Mouse (Mus musculus) CD8-positive naive resting alpha-beta T cell, adult 2 months (primary cell): ENCODE results near the gene Exd1.
A peak's percentile ranks its signal among the peaks of the same experiment; 100 is the strongest.

ENCODE experiments used
- DNase-seq, 2 experiments: peaks; one replicate each; pipeline ENCODE4 v3.0.0; 2022; ENCODE audit warnings: low read depth in 2 of 2, low spot score in 2 of 2

The Exd1 gene

DNA sequence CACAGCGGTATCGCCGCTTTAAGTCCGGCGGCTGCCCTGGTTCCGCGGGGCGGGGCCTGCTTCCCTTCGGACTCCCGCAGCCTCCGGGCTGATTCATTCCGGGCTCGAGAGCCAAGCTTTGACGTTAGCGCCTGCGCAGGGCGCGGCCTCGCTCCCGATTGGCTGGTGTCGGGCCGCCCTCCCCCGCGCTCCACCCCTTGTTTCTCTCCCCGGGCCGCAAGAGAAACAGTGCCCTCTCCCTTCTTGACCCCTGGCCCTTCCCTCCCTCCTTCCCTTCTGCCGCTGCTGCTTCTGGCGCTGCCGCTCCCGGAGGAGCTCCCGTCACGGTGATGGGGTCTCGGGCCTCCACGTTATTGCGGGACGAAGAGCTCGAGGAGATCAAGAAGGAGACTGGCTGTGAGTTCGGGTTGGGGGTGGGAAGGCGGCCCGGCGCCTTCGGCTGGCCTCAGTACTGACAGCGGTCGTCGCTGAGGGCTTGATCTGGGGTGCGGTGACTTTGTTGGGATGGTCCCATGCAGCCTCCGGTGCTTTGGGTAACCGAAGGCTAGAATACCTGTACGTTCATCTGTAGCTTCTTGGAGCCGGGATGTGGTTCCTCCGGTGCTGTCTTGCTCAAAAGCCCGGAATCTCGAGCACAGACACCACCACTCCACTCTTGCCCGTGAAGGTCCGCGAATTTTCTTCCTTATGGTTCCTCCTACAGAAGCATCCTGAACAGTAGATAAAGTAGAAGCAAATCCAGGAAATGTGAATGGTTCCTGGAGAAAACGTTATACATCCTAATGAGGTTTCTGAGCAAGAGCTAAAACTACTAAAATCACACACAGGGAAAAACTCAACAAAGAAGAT is at the start of gene Exd1, which contains the start of gene Chp1:
Gene Exd1, minus strand, starts transcription at position 106 of the 849 bp plus-strand sequence.
Gene Chp1, plus strand, starts transcription at position 176 of the 849 bp plus-strand sequence.
- DNase-seq: peak; percentile 87 to 91

DNA sequence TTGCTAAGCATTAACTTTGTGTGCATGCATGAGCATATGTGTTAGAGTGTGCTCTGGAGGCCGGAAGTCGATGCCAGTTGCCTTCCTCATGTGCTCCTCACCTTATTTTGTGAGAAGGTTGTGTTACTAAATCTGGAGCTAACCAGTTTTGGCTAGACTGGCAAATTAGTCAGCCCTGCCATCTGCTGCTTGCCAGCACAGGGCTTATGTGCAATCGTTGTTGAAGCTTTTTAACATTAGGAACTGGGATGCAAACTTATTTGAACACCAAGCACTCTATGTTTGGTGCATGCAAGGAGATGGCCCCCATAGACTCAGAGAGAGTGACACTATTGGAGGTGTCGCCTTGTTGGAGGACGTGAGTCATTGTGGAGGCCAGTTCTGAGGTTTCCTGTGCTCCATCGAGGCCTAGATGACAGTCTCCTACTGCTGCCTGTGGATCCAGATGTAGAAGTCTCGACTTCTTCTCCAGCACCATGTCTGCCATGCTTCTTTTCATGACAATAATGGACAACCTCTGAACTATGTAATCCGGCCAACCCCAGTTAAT is 49.4 kb upstream of the Exd1 start:
- no peak for DNase-seq

DNA sequence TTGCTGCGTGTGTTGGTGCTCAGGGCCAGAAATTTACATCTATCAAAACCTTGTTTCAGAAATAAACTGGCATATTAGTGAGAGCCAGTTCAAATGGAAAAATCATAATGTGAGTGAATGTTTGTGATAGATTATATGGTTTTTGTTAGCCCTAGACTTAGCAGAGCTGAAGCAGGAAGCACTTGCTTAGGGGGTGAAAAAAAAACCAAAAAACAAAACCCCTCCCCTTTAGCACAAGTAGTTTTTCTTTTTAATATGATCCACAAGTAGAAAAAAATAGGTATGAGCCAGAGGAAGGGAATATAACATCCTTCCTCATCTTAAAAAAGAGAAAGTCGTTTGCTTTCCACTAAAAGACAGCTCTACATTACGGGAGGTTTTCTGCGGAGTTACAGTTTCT is 47.9 kb upstream of the Exd1 start:
- DNase-seq: no peak

DNA sequence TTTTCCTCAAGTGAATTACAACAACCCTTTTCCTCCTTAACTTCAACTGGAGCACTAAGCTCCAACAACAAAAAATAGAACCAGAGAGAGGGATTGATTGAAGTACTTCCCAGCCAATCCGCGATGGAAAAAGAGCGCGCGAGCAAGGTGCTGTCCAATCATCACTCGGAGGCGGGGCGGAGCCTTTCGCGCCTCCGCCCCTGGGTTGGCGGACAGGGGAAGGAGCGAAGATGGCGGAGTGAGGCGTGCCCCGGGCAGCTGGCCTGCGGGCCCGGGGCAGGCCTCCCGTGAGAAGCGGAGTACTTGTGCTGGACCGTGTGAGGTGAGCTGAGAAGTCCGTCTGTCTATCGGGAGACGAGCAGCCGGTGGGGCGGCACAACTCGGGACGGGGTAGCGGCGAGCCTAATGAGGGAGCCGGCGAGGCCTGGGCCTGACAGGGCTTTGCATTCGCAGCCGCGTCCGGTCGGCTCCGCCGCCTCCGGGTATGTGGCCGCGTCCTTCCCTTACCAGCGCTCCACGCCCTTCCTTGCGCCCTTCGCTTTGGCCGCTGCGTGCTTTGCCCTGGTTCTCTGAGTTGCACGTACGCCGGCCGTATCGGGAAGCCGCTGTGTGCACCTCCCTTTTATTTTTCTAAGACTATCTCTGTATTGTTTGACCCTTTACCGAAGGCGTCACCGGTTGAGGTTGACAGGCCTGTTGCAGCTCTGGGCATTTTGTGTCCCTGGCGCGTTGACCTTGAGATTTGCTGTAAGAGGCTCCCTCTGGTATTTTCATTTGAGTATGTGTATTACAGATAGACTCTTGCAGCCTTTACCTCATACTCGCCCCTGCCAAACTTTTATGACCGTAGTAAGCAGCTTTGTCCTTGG is 46.9 kb upstream of the Exd1 start:
- DNase-seq: peak; percentile 87 to 93

DNA sequence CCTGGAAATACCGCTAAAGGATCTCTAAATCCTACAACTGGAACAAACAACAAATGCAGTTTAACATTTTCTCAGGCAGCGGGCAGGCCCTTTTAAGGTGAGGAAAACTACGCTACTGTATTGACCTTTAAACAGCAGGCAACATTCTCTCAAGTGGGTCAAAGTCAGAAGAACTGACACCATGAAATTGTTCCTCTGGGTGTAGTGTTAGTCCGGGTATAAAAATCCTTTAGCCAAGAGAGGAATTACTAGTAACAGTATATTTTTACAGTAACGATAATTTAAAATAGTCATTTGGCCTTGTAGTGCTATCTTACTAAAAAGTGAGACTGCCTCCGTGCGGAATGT is 46.3 kb upstream of the Exd1 start:
- no peak for DNase-seq

DNA sequence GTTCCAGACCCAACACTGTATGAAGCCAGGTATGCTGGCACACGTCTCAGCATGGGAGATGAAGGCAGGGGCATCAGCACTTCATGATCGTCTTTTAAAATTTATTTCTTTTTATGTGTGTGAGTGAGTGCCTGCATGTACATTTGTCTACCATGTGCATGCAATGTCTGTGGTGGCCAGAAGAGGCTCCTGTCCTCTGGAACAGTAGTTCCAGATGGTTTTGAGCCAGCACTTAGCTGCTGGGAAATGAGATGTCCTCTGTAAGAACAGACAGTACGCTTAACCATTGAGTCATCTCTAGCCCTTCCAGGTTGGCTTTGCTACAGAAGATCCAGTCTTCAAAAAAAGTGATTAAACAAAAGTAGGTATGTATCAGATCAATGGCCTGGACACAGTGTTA is 43.8 kb upstream of the Exd1 start:
- DNase-seq: no peak

DNA sequence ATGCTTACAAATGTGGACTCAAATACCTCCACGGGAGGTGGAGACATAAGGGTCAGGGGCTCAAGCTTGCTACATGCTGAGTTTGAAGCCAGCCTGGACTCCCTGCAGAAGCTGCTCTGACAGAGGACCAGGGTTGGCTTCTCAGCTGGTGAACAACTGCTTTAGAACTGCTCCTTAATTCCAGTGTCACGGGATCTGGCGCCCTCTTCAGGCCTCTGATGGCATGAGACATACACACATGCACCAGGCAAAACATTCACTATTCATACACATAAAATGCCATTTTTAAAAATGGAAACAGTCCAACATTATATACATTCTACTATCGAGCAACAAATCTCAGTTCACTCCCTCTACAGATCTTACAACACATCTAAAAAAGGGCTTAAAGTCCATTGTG is 40.0 kb upstream of the Exd1 start:
- DNase-seq: peak; percentile 60 to 76

DNA sequence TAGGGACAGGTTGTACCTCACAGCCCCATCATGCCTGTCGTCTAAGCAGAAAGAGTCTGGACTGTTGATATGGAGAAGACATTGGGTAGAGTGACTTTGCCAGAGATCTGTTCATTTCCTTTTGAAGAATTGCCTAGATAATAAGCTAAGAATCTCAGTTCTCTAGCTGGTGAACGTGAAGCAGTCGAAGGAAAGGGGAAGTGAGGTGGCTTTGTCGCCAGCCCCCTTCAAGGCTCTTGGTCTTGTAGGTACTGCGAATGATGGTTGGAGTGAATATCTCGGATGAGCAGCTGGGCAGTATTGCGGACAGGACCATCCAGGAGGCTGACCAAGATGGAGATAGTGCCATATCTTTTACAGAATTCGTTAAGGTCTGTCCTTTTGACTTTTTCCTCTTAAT is 36.9 kb upstream of the Exd1 start:
- DNase-seq: no peak

DNA sequence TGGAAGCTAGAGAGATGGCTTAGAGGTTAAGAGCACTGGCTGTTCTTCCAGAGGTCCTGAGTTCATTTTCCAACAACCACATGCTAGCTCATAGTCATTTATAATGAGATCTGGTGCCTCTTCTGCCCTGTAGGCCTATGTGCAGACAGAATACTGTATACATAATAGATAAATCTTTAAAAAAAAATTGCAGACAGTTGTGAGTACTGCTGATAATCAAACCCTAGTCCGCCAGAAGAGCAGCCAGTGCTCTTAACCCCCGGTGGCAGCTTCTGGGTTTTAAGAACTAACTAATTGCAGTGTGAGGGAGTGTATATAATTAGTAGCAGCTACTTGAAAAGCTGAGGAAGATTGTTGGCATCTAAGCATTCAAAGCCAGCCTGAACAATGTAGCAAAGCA is 36.0 kb upstream of the Exd1 start:
- DNase-seq: no peak

DNA sequence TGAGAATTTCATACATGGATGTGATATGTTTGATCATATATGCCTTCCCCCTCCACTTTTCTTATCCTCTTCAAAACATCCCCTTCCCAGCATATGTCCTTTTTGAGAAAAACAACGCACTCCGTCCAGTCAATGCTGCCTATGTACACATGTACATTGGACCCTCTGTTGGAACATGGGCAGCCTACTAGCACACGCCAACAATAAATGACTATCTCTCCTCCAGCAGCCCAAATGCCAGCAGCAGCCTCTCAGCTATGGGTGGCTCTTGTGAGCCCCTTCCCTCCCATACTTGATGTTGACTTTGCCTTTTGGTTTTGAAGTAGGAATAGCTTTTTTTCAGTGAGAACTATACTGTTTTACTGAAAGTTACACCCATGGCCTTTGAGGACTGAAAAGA is 34.1 kb upstream of the Exd1 start:
- no peak for DNase-seq

DNA sequence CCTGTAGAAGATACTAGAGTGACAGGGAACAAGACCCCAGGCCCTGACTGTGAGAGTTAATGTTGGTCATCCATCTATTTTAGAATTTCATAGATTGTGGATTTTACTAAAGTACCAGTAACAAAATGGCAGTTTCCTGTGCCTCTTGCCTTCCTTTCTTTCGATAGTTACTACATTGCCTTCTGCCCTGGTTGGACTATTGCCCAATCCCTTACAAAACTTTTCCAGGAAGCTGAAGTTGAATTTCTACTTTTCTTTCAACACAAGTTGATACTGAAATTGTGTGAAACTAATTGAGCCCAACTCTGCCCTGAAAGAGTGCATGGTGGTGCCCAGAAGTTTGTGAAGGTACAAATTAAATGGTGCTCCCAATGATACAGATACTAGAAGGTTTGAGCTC is 25.0 kb upstream of the Exd1 start:
- DNase-seq: no peak

DNA sequence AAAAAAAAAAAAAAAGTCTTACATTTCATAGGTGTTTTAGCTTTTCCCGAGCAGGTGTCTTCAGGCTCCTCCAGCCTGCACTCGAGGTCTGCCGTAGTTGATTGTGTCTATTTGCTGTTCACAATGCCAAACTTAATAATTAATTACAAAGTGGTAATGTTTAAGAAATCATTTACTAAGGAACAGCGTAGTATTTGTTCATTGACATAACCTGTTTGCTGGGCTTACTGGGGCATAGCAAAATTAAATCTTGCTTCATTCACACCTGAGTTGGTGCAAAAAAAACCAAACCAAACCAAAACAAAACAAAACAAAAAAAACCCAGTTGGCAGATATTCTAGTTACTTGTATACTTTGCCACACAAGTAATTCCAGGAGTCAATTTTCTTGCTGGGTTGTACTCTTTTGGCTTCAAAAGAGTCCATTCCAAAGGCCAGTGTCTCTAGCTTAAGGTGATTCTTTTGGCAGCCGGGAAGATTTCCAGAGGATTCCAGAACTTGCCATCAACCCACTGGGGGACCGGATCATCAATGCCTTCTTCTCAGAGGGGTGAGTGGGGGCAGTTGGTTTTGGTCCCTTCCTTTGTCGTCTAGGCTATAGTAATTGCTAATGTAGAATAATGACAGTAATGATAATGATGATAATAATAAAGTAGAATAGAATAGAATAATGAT is 18.9 kb upstream of the Exd1 start:
- DNase-seq: no peak

DNA sequence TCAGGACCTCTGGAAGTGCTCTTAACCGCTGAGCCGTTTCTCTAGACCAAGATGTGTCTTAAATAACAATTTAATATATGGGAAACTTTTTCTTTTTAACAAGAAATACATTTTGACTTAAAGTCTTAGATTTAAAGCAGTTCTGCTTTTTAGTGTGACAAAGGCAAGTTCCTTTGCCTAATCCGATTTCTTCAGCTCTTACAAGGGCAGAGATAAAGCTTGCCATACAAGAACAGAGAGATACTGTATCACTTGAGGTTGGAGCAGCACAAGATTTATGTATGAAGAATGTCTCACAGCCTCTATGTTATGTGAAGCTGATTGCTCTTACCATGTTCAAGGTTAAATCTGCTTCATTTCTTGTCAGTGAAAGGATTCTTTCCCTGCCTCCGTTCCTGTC is 17.9 kb upstream of the Exd1 start:
- DNase-seq: no peak

DNA sequence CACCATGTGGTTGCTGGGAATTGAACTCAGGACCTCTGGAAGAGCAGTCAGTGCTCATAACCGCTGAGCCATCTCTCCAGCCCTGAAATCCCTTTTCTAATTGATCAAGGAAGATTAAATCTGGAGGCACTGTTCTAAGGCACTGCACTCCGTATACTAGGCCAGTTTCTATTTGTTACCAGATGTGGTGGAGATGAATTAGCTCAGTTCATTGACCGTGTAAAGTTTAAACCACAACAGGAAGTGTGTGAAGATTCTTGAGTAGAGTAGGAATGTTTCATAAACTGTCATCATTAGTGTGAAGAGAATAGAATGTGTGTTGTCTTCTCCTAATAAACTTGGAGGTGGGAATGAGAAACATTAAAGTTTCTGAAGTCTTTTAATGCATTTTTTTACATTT is 14.4 kb upstream of the Exd1 start:
- DNase-seq: no peak

DNA sequence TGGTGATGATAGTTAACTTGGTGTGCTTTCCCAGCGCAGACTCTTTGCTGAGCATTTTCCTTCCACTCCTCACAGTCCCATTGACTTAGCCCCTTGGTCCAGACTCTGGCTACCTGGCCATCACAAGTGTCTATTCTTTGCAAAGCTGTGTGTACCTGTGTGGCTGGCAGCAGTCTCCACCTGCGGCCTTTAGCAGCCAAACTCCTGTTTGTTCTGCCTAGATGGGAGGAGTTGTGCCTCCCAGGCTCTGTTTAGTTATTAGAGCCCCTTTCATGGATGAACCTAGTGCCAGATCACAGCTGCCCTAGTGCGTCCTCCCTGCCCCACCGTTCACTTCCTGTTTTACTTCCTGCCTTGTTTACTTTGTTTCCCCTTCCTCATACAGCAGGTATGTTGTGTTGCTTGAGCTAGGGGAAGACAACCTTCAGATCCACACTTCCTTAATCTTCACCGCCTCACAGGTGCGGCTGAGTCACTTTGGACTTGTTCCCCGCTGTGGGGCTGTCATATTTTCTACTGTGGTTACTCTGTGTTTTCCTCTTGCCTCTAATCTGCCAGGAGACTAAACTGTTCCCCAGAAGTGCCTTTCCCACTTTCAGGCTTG is 11.4 kb upstream of the Exd1 start:
- DNase-seq: peak in 1 of 2 experiments; percentile 23

DNA sequence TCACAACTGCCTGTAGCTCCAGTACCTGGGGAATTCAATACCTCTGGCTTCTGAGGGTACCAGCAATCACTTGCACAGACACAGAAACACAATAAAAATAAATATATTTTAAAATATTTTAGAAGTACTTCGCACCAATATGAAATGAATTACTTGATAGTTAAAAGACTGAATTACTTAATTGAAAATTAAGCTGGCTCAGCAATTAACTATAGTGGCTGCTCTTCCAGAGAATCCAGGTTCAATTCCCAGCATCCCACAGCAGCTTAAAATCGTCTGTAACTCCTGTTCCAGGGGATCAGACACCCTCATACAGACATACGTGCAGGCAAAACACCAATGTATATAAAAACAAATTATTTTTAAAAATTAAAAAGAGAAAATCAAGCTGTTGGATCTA is 10.6 kb upstream of the Exd1 start:
- DNase-seq: no peak

DNA sequence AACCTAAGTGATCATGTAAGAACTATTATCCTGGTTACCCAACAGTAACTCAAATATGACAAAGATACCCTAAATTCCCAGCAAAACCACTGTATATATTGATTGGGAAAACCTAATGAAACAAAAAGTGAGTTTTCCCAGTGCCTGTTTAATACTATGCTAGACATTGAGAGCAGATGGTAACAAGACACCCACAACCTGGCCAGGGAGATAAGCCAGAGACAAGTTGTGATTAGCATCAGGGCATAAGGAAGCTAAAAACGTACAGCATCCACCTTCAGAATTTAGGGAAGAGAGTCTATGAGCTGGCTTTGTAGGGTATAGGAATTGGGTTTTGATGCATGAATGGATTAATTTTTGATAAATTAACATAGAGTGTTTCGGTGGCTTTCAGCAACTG is 2.3 kb upstream of the Exd1 start:
- DNase-seq: no peak

DNA sequence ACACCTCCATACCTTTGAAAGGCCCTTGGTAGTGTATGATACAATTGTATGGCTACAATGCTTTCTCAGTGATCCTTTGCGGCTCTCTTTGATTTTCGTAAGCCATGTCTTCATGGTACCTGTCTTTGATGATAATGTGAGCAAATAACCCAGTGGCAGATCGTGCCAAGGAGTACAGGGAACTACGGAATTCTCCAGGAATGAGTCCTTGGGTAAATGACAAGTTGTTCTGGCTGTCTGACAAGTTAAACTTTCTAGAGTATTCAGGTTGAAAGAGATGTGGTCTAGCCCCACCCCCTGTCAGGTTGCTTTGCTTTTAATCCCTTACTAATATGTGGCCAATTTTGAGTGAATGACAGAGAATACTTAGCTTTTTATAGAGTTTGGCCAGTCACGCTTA is 1.3 kb upstream of the Exd1 start:
- no peak for DNase-seq

DNA sequence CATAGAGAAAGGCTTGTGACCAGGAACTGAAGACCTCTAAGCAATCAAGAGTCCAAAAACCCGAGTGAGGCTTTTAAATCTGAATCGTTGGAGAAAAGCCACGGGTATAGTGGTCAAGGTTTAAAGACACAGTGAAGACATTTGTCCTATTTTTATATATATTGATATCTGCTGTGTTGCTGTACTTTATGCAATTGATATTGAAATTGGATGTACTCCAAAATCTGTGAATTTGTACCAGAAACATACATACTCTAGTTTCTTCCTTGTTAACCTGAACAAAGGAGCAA is 889 bp upstream of the Exd1 start:
- DNase-seq: no peak

DNA sequence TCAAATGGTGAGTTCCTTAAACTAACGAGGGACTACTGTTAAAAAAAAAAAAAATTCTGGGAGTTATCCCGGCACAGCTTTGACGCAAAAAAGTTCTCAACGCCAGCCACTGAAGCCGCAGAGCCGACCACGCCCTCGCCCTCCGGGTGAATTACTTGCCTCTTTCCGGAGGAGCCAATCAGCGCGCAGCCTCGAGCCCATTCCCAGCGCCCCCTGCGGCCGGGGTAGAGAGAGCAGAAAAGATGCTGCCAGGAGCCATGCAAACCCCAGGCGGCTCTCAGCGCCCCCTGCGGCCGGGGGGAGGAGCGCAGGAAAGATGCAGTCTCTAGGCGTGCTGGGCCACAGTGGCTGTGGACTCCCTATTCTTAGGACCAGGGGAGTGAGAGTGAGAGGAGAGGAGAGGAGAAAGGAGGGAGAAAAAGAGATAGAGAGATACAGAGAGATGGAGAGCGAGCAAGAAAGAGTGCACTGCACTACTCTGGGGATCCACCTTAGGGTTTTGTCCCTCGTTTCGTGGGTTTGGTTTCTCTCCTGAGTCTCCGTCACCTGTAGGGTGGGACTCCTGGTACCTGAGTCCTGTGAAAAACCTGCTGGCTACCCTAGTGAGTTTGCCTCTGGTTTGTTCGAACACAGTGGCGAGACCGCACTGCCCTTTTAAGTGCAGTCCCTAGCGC is 442 bp downstream of the Exd1 start:
- DNase-seq: peak; percentile 94

DNA sequence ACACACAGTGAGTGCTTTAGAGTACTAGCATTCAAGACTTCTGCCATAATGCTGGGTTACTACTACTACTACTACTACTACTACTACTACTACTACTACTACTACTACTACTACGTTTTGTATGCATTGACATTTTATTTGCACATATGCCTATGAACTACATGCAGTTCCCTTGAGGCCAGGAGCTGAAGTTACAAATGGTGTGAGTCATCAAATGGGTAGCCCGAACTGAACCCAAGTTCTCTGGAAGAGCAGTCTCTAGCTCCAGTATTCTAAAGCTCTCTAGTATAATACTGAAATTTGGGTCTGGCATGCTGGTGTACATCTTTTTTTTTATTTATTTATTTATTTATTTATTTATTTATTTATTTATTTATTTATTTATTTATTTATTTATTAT is 3.8 kb downstream of the Exd1 start:
- DNase-seq: no peak
